Mouse (Mus musculus) telencephalon, adult 2 months (tissue): ENCODE data around the gene Ppp2r5d.

Experiments
- DNase-seq: peaks from one replicate; pipeline ENCODE4 v3.0.0-alpha.2; 2011; ENCODE audit warnings: low read depth, low spot score

The Ppp2r5d gene

DNA sequence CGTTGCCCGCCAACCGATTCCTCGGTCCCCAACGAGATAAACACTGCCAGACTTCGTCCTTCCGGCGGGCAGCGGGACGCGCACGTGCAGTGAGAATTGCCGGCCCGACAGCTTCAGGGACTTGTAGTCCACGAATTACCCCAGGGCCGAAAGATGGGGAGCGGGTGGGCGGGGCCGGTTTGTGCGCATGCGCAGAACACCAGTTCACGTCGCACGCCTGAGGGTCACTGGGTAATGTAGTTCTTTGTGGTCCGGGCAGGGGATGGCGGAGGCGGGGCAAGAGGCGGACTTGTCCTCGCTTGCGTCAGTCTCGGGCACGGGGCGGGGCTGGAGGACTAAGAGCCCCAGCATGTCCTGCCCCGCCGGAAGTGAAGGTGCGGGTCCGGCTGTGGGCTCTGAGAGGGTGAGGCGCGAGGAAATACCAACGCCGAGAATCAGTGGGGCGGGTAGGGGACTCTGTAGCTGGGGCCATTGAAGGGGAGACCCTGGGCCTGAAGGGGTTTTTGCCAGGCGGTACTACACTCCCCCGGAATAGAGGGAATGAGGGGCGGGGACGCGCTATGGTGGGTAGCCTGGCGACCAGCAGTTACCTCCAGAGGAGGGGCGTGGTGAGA, 24.0 kb downstream of the Ppp2r5d start, which contains the start of gene Klhdc3:
Gene Klhdc3, minus strand, starts transcription at position 155 of the 614 bp plus-strand sequence.
- peak; percentile 99 for DNase-seq

DNA sequence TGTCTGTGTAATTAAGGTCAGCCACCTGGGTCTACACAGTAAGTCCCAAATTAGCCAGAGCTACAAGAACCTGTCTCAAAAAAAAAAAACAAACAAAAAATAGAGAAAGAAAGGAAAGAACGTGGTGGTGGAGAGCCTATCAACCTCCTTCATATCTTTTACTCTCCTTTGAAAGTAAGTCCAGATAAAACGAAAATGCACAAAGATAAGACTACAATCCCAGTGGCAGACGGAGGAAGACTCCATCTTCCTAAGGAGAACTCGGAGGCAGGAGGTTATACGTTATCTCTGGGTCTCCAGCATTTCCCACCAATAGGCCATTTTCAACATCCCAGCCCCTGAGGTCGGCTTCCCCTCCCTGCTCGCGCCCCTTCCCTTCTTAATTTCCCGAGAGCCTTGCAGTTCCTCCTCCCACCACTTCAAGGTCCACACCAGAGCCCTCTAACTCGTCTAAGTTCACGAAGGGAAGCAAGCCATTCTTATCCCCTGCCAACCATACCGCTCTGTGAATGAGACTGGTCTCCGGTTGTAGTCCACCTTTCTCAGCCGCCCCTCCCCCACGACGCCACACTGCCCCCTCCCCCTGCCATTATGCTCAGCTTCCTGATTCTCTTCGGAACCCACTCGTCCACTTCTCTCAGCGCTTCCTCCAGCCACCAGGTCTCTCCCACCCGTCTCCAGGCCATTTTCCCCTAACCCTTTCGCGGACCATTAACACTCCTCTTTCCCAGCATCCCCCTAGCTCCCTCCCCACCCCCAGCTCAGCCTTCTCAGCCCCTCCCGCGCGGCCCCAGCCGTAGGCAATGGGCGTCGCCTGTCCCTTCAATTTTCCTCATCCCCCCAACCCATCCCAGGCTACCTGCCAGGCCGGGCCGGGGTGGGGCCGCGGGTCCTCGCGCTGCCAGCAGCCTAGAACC, 24.8 kb downstream of the Ppp2r5d start:
- no peak for DNase-seq

DNA sequence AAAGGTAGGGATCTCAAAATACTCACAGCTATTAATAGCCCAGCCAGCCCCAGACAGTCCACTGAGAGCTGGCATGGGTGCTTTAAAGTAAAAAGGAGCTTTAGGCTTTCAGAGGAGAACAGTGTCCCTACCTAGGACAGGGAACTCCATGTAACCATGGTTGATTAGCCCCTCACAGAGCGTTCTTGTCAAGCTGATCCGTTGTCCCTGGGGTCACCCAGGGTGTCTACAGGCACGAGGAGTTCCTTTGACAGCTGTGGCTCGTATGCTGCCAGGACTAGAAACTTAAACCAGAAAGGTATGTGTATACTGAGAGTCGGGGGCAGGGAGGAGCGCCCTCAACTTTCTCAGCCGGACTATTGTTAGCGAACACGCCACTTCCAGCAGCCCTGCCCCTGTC, 26.0 kb downstream of the Ppp2r5d start:
- no peak for DNase-seq

DNA sequence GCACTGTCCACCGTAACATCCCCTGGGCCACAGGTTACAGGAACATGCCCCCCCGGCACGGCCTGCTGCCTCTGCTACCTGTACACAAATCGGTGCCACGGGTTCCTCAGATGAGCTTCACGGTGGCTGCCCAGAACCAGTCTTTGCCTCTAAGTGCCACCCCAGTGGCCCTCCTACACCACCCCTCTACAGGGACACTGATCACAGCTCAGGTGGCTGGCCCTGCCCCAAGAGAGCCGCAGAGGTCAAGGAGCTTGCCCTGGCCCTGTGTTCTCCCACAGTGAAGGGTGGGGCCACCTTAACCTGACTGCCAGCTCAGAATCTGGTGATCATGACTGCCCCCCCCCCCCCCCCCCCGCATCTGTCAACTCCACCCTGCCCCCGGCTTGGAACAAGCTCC, 26.5 kb downstream of the Ppp2r5d start, which contains the start of gene Mea1:
Gene Mea1, plus strand, starts transcription at position 378 of the 400 bp plus-strand sequence.
- DNase-seq: no peak

DNA sequence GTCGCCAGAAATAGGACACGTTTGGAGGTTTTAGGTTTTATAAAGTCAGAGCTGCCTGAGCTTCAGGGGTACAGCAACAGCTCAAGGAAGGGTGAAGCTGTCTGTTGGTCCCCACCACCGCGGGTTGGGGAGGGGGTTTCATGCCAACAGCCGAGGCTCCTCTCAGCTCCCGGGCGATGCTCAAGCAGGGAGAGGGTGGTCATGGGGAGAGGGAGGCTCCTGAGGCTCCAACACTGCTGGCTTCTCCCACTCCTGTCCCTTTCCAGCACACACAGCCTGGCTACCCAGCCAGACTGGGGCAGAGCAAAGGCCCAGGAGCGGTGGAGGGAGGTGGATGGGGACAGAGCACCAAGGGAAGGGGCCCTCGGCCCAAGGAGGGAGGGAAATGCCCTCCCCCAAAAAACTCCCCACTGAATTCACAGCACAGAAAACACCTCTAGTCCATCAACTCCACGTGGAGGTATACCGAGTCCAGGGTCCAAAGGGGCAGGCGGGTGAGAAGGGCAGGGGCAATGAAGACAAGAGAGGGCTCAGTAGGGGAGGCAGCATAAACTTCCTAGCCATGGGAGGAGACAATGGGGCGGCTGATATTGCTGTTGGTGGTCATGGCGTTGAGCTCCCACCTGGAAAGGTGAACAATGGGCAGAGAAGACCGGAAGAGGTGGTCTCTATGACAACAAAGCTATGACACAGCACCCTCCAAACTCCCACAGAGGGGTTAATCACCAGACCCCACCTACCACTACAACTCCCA, 30.2 kb downstream of the Ppp2r5d start:
- no peak for DNase-seq

DNA sequence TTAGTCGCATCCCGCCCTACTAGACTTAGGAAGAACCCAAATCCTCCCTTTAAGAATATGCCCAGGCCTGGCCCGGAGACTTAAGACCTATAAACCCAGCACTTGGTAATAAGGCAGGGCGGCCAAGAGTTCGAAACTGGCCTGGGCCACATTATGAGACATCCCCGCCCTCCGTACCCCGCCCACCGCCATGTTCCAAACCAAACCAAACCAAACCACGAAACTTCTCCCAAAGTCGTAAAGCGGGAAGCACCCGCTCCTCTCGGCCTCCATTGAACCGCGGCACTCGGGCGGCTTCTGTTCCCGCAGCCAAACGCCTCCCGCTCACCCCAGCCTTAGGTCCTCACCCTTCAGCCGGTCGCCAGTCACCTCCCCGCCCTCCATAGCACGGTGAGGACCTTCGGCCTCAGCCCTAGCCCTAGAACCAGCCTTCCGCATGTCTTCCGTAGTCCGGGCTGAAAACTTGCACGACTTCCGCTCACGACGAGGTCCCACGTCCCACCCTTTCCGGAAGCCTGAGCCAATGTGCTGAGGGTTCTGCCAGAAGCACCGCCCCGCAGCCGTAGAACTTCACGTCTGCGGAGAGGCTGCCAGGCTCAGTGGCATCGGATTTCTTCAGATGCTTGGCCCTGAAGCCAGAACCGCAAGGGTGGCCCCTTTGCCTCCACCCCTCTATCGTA, 30.9 kb downstream of the Ppp2r5d start, which contains the start of gene Rrp36:
Gene Rrp36, minus strand, starts transcription at position 503 of the 680 bp plus-strand sequence.
- peak; percentile 88 for DNase-seq

DNA sequence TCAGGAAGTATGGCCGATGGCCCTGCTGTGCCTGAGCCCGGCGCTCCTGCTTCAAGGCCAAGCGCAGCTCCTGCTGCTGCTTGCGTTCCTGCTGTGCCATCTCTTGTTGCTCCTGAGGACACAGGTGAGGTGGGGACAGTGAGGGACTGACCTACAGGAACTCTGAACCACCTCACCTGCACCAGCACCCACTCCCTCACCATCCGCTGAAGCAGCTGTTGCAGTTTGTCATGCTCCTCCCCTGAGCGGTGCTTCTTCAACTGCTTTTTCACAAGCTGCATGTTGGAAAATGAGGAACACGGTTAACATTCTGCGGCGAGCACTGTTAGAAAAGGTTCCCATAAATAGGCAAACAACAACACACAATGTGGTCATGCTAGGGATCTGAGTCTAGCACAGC, 35.0 kb downstream of the Ppp2r5d start:
- DNase-seq: no peak

DNA sequence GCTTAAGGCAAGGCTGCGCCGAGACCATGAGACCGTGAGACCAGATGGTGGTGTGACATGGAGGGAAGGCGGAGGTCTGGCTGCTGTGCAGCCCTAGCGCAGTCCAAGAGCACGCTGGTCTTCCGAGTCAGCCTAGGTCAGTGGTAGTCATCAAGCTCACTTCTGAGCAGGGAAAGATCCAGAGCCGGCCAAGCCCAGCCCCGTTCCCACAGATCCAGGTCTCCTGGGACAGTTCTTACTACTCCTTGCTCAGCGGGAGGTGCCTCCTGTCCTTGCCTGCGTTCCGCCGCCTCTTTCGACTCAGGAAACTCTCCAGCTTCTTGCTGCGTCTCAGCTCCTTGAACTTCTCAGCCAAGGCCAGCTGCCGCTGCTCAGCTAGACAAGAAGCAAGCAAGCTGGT, 37.2 kb downstream of the Ppp2r5d start:
- DNase-seq: no peak

DNA sequence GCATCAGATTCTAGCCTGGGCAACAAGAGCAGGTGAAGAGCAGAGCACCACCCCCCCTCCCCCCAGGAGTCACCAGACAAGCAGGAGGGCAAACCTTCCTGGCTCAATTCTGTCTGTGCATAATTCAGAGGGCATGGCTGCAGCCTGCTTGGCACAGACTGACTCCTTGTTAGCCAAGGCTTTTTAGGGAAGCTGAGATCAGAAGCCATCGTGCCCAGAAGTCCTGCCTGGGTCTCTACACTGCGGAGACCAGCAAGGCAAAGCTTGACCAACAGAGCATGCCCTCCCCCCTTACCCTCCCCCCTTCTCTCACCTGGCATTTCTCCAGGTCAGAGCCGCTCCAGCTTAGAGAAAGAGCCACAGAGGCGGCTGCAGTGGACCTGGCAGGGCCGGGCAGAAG, 42.2 kb downstream of the Ppp2r5d start:
- DNase-seq: no peak

DNA sequence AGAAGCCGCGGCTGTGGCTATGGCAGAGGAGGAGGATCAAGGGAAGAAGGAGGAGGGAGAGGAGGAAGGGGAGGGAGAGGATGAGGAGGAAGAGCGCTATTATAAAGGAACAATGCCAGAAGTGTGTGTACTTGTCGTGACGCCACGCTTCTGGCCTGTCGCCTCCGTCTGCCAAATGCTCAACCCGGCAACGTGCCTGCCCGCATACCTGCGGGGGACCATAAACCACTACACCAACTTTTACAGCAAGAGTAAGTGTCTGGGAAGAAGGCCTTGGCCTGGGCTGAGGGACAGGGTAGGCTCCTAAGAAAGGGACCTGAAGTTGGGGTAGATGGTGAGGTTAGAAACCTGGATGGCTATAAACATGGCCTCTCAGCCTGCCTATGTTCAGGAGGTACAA, 42.9 kb downstream of the Ppp2r5d start:
- no peak for DNase-seq

DNA sequence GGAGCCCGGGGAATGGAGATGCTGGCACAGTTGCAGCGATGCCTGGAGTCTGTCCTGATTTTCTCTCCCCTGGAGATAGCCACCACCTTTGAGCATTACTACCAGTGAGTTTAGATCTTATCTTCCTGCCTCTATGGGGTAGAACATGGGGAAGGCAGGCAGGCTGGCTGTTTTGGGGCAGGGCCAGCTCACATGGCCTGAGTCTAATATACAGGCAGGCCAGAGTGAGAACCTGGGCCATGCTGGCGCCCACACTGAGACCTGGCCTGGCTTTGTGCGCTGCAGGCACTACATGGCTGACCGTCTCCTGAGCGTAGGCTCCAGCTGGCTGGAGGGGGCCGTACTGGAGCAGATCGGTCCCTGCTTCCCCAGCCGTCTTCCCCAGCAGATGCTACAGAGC, 43.6 kb downstream of the Ppp2r5d start:
- DNase-seq: no peak

DNA sequence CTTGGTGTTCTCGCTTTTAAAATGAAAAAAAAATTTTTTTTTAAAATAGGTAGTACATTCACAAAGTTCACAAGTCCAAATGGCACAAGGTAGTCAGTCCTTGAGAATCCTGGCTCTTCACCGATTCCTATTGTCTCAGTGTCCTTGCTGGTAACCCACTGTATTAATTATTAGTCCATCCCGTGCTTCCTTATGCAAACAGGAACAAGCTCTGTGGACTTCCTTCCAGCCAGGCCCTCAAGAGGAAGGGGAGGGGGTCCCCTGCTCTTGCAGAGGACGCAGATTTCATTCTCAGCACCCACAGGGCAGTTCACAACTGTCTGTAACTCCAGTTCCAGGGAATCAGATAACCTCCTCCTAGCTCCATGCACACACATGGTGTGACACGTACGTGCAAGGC, 48.9 kb downstream of the Ppp2r5d start:
- DNase-seq: no peak

DNA sequence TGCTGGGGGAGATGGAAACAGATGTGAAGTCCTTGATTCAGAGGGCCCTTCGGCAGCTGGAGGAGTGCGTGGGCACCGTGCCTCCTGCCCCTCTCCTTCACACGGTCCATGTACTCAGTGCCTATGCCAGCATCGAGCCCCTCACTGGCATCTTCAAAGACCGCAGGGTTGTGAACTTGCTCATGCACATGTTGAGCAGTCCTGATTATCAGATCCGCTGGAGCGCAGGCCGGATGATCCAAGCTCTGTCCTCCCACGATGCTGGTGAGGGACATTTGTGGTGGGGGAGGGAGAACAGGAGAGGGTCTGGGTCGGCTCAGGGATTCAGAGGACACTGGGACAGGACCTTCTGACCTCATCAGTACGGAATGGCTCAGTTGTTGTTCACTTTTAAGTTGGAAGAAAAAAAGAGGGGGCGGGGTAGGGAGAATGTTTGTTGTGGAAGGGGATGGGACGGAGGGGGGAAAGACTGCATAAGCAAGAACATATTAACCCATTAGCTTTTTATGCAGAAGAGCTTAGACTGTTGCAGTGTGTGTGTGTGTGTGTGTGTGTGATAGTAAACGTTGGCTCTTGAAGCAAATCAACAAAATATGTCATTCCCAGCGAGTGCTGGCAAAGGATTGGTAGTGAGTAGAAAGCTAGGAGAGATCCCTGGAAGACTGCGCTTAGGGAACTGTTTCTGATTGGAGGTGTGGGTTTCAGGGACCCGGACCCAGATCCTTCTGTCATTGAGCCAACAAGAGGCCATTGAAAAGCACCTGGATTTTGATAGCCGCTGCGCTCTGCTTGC, 53.0 kb downstream of the Ppp2r5d start:
- no peak for DNase-seq

DNA sequence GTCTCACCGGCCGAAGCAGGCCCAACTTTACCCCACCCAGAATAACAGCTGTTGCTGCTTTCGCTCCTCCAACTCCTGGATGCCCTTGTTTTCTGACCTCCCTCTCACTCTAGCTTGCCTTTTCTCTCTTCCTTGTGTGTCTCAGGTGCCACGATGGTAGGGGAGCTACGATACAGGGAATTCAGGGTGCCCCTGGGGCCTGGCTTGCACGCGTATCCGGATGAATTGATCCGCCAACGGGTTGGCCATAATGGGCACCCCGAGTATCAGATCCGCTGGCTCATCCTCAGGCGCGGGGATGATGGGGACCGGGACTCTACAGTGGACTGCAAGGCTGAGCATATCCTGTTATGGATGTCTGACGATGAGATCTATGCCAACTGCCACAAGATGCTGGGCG, 53.6 kb downstream of the Ppp2r5d start:
- no peak for DNase-seq

DNA sequence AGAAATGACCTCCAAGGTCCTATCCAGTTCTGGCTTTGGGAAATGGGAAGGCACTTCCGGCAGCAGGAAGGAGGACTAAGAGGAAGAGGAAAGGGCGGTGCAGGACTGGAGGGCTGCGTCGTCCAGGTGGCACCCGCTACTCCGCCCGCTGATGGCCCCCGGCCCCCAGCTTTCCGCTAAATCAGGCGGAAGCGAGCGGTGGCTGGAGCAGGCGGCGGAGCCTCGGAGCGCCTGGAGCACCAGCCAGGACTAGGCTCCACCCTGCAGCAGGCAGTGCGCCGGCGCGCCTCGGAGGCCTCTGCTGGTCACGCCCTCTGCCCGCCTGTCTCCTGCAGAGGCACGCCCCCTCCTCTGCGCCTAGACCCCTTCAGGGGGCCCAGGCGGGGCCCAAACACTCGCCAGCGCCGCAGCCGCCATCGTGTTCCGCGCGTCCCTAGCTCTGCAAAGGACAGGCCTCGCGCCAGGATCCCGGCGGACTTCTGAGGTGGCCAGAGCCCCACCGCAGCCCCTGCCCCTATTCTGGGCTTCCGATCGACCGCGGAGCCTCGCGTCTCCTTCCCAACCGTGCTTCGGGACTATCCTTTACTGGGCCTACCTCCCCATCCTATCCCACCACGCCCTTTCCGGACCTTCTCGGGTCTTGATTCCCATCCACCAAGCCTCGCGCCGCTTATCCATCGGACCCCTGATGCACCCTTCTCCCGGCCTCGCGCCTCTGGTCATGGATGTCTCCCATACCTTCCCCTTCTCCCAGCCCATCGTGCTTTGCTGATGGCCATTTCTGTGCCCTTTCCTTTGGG, 54.5 kb downstream of the Ppp2r5d start, which contains the start of gene Cul7:
Gene Cul7, plus strand, starts transcription at position 106 of the 800 bp plus-strand sequence.
- DNase-seq: peak; percentile 85

DNA sequence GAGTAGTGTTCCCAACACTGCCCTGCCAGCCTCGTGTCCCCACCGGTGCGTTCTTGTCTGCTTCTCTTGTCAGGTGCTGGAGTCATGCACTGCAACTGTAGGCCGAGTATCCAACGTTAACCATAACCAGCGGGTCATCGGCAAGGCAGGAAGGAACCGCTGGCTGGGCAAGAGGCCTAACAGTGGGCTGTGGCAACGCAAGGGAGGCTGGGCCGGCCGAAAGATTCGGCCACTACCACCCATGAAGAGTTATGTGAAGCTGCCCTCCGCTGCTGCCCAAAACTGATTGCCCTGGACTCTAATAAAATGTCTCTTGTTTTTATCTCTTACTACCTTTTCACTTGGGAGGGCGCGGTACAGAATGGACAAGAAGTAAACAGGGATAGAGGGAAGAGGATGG, 55.1 kb downstream of the Ppp2r5d start:
- DNase-seq: no peak

DNA sequence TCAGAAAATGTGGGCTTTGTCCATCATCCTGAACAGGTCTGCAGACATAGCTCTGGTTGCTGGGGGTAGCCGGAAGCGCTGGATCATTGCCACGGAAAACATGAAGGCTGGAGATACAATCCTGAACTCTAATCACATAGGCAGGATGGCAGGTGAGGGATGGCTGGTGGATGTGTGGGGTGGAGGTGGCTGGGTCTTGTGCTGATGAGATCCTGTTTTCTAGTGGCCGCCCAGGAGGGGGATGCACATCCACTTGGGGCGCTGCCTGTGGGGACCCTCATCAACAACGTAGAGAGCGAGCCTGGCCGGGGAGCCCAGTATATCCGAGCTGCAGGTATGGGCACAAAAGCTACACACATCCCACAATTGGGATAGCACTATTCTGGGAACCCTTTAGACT, 56.5 kb downstream of the Ppp2r5d start:
- DNase-seq: no peak

DNA sequence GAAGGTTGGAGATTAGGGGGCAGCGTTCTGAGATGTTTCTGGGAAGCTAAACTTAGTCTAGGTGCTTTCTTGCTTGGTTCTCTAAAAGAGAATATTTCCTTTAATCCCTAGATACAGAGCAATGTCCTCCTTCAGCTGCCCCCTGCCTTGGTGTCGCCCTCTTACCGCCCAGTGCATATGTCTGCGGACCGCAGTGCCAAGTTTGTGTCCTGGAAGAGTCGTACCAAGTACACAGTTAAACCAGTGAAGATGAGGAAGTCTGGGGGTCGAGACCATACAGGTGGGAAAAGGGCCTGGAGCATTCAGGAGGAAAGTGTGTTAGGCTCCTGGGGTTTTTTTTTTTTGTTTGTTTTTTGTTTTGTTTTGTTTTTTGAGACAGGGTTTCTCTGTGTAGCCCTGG, 57.6 kb downstream of the Ppp2r5d start:
- DNase-seq: no peak

DNA sequence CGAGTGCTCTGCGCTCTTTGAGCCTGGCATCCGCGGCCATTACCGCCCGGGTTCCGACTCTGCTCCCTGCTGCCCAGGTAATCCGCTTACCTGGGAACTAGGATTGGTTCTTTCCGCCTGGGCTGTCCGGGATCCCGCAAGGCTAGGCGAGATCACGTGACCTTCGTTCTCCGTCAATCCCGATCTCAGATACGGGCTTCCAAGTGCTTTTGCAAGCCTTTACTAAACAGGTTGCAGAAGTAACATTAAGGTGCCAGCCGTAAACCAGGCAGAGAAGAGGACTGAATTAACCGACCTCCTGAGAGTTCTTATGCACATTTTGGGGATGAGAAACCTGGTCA, 58.6 kb downstream of the Ppp2r5d start:
- DNase-seq: peak; percentile 74
